Mouse (Mus musculus) spleen, embryonic (tissue): Measurements from ENCODE around the gene Lonp1.

ENCODE experiments used
- CTCF ChIA-PET: fragments of 350-600 bp; sonication (Branson Sonifier 250); formaldehyde crosslinking; loops from one replicate; lab custom pipeline; 2022; lab: Charles Lee

Gene Lonp1

GRCm38 (mm10) chr17:56626754-56627470 lies at the start of gene Lonp1:
Gene Lonp1, minus strand, starts transcription at chr17:56626887.
- CTCF ChIA-PET, result no interaction called here

- CTCF ChIA-PET, result no interaction called here
These were observed 47.1 kb upstream of the Lonp1 start for GRCm38 (mm10) chr17:56673647-56674416.

- CTCF ChIA-PET, result interaction anchor here (0.5 kb wide), 1 partner anchor 601 kb away, joined by 3 read pairs; no protein-coding TSS in a partner anchor
These were observed 46.4 kb upstream of the Lonp1 start, which contains the start of gene Ranbp3 for GRCm38 (mm10) chr17:56672941-56673646. Gene Ranbp3, plus strand, starts transcription at chr17:56673294.

GRCm38 (mm10) chr17:56669766-56670165 lies 43.1 kb upstream of the Lonp1 start:
- CTCF ChIA-PET, result no interaction called here

- CTCF ChIA-PET, result interaction anchor here (0.7 kb wide), 2 partner anchors 48 to 606 kb away, joined by 4 to 5 read pairs; no protein-coding TSS in a partner anchor
These were observed 41.9 kb upstream of the Lonp1 start for GRCm38 (mm10) chr17:56668384-56669144.

- CTCF ChIA-PET, result interaction anchor here (0.5 kb wide), 1 partner anchor 35 kb away, joined by 3 read pairs; no protein-coding TSS in a partner anchor
These were observed 40.9 kb upstream of the Lonp1 start for GRCm38 (mm10) chr17:56667591-56667990.

GRCm38 (mm10) chr17:56666384-56666783 lies 39.7 kb upstream of the Lonp1 start:
- CTCF ChIA-PET, result no interaction called here

- CTCF ChIA-PET, result no interaction called here
These were observed 37.6 kb upstream of the Lonp1 start for GRCm38 (mm10) chr17:56664333-56664732.

GRCm38 (mm10) chr17:56663659-56664058 lies 37.0 kb upstream of the Lonp1 start:
- CTCF ChIA-PET, result no interaction called here

- CTCF ChIA-PET, result no interaction called here
These were observed 29.5 kb upstream of the Lonp1 start for GRCm38 (mm10) chr17:56656171-56656570.

GRCm38 (mm10) chr17:56655311-56655710 lies 28.6 kb upstream of the Lonp1 start:
- CTCF ChIA-PET, result no interaction called here

GRCm38 (mm10) chr17:56654771-56655170 lies 28.1 kb upstream of the Lonp1 start:
- CTCF ChIA-PET, result no interaction called here

GRCm38 (mm10) chr17:56651801-56652200 lies 25.1 kb upstream of the Lonp1 start:
- CTCF ChIA-PET, result no interaction called here

- CTCF ChIA-PET, result no interaction called here
These were observed 20.9 kb upstream of the Lonp1 start for GRCm38 (mm10) chr17:56647546-56647945.

- CTCF ChIA-PET, result no interaction called here
These were observed 16.6 kb upstream of the Lonp1 start for GRCm38 (mm10) chr17:56643237-56643636.

- CTCF ChIA-PET, result no interaction called here
These were observed 7.3 kb upstream of the Lonp1 start for GRCm38 (mm10) chr17:56634023-56634422.

- CTCF ChIA-PET, result no interaction called here
These were observed 5.1 kb upstream of the Lonp1 start for GRCm38 (mm10) chr17:56631807-56632206.

GRCm38 (mm10) chr17:56629800-56630781 lies 3.4 kb upstream of the Lonp1 start:
- CTCF ChIA-PET, result interaction anchor here (0.6 kb wide), 1 partner anchor 133 kb away, joined by 3 read pairs; no protein-coding TSS in a partner anchor

- CTCF ChIA-PET, result no interaction called here
These were observed 1.0 kb upstream of the Lonp1 start, which contains the start of gene Catsperd for GRCm38 (mm10) chr17:56627530-56628277. Gene Catsperd, plus strand, starts transcription at chr17:56628143.
